Comparison of ENCODE assay signal across 8 mouse cellular contexts in genomic region chr4:135495397-135495791, GRCm38 (mm10). TPM values are rescaled to one million over a fixed set of nuclear protein-coding genes. Genes with fewer than 3 reads are reported as not detected.
DNase-seq lines count a peak whose midpoint lies in the region; ATAC-seq and TF ChIP-seq lines count a peak whose summit lies in the region.

No protein-coding gene starts in this region.

- H3K4me1 ChIP-seq in kidney, embryonic 14.5 days (ENCODE audit: control insufficient read depth, insufficient read depth, low read length) = no peaks in the 10 kb centered on the region
- no peaks in the 10 kb centered on the region for H3K4me1 ChIP-seq in embryonic facial prominence, embryonic 11.5 days (ENCODE audit: control insufficient read depth, insufficient read depth, low read length)
- H3K4me1 ChIP-seq in hindbrain, postnatal 0 days (ENCODE audit: insufficient read depth, low read length) = 0 out of 2 replicates have a peak, but pooled peaks cover 4% of the 10 kb centered on the region
- peaks cover 16% of the 10 kb centered on the region for H3K4me1 ChIP-seq in midbrain, embryonic 16.5 days (ENCODE audit: control insufficient read depth, insufficient read depth, low read length)

- peak overlapping the region; percentile 37; the same call in 1 of the 2 replicates for H3K27ac ChIP-seq in kidney, embryonic 14.5 days (ENCODE audit: low read depth, low read length)
- no peak overlapping the region for H3K27ac ChIP-seq in embryonic facial prominence, embryonic 11.5 days (replicated peaks; ENCODE audit: low read depth, low read length)
- H3K27ac ChIP-seq in hindbrain, postnatal 0 days = peak overlapping the region; percentile 66
- peak overlapping the region; percentile 79 for H3K27ac ChIP-seq in midbrain, embryonic 16.5 days (ENCODE audit: low read length)

- no peak for DNase-seq in kidney, adult 18-20 months
- no peak for DNase-seq in embryonic facial prominence, embryonic 11.5 days (ENCODE audit: low spot score)
- DNase-seq in hindbrain, postnatal 0 days (ENCODE audit: low spot score) = no peak
- DNase-seq in adipocyte (ENCODE audit: low spot score) = no peak
- DNase-seq in embryo, embryonic 11 days = no peak

- no peaks in the 10 kb centered on the region for H3K27me3 ChIP-seq in kidney, embryonic 14.5 days (ENCODE audit: control insufficient read depth, insufficient read depth, low read length)
- H3K27me3 ChIP-seq in embryonic facial prominence, embryonic 11.5 days (ENCODE audit: control insufficient read depth, insufficient read depth, low read length) = no peaks in the 10 kb centered on the region
- no peaks in the 10 kb centered on the region for H3K27me3 ChIP-seq in hindbrain, postnatal 0 days (ENCODE audit: insufficient read depth, low read length)
- H3K27me3 ChIP-seq in midbrain, embryonic 16.5 days (ENCODE audit: control insufficient read depth, insufficient read depth, low read depth, low read length) = no peaks in the 10 kb centered on the region

- TF ChIP-seq CTCF in hindbrain, postnatal 0 days (IDR thresholded peaks at IDR 0.05; ENCODE audit: low read depth) = no peak

- H3K9me3 ChIP-seq in kidney, embryonic 14.5 days (ENCODE audit: control insufficient read depth, low read length) = peaks cover under 1% of the 10 kb centered on the region; the same call in 1 of the 2 replicates
- no peaks in the 10 kb centered on the region for H3K9me3 ChIP-seq in embryonic facial prominence, embryonic 11.5 days (replicated peaks; ENCODE audit: control insufficient read depth, low read length)
- H3K9me3 ChIP-seq in hindbrain, postnatal 0 days (ENCODE audit: low read length) = no peaks in the 10 kb centered on the region
- H3K9me3 ChIP-seq in midbrain, embryonic 16.5 days (replicated peaks; ENCODE audit: control insufficient read depth, low read length, poor library complexity, severe bottlenecking) = no peaks in the 10 kb centered on the region

- no peak overlapping the region for H3K9ac ChIP-seq in kidney, embryonic 14.5 days (ENCODE audit: low read depth, low read length)
- no peak overlapping the region; the same call in 1 of the 2 replicates for H3K9ac ChIP-seq in embryonic facial prominence, embryonic 11.5 days (replicated peaks; ENCODE audit: low read length)
- H3K9ac ChIP-seq in hindbrain, postnatal 0 days (replicated peaks; ENCODE audit: low read length) = peak overlapping the region; percentile 45
- peak overlapping the region; percentile 64 for H3K9ac ChIP-seq in midbrain, embryonic 16.5 days (ENCODE audit: low read depth, low read length)

- H3K4me2 ChIP-seq in kidney, embryonic 14.5 days (replicated peaks; ENCODE audit: low read depth, low read length) = peak overlapping the region; percentile 92
- H3K4me2 ChIP-seq in embryonic facial prominence, embryonic 11.5 days (ENCODE audit: low read depth, low read length) = peak overlapping the region; percentile 95
- H3K4me2 ChIP-seq in hindbrain, postnatal 0 days (ENCODE audit: low read depth, low read length) = peak overlapping the region; percentile 81
- H3K4me2 ChIP-seq in midbrain, embryonic 16.5 days (ENCODE audit: low read length) = peak overlapping the region; percentile 71

- WGBS in kidney, embryonic 14.5 days = 21% methylated on average over 9 of the region's 9 CpGs
- WGBS in embryonic facial prominence, embryonic 11.5 days = 11% methylated on average over 9 of the region's 9 CpGs
- 10% methylated on average over 9 of the region's 9 CpGs for WGBS in hindbrain, postnatal 0 days
- WGBS in midbrain, embryonic 16.5 days = 10% methylated on average over 9 of the region's 9 CpGs

- no peaks in the 10 kb centered on the region; the same call in 1 of the 2 replicates for H3K36me3 ChIP-seq in kidney, embryonic 14.5 days (ENCODE audit: control insufficient read depth, insufficient read depth, low read length)
- H3K36me3 ChIP-seq in embryonic facial prominence, embryonic 11.5 days (replicated peaks; ENCODE audit: control insufficient read depth, insufficient read depth, low read depth, low read length) = no peaks in the 10 kb centered on the region
- H3K36me3 ChIP-seq in hindbrain, postnatal 0 days (ENCODE audit: insufficient read depth, low read length) = peaks cover 5% of the 10 kb centered on the region; the same call in 1 of the 2 replicates
- 0 out of 2 replicates have a peak, but pooled peaks cover 5% of the 10 kb centered on the region for H3K36me3 ChIP-seq in midbrain, embryonic 16.5 days (ENCODE audit: control insufficient read depth, insufficient read depth, low read length)

- peak overlapping the region; percentile 73 for H3K4me3 ChIP-seq in kidney, embryonic 14.5 days (ENCODE audit: low read length)
- peak overlapping the region; percentile 60 for H3K4me3 ChIP-seq in embryonic facial prominence, embryonic 11.5 days (ENCODE audit: low read depth, low read length)
- H3K4me3 ChIP-seq in hindbrain, postnatal 0 days (ENCODE audit: low read length) = peak overlapping the region; percentile 71
- peak overlapping the region; percentile 59 for H3K4me3 ChIP-seq in midbrain, embryonic 16.5 days (ENCODE audit: low read depth, low read length)

- ATAC-seq in kidney, embryonic 14.5 days (ENCODE audit: low FRiP score, low TSS enrichment) = no peak
- no peak for ATAC-seq in embryonic facial prominence, embryonic 11.5 days (replicated peaks; ENCODE audit: insufficient number of reproducible peaks, low FRiP score, low TSS enrichment, low read depth)
- ATAC-seq in hindbrain, postnatal 0 days = no peak
- no peak for ATAC-seq in midbrain, embryonic 16.5 days
- no peak for ATAC-seq in activated CD4-positive, CD25-positive, alpha-beta regulatory T cell, adult 4 months

RNA-seq across cellular contexts. Expression of gene Nipal3, which starts 0.6 kb away (rescaled TPM):
- 2.7 and 3.8 TPM in 2 replicates for polyA plus RNA-seq in kidney, embryonic 14.5 days (2014; fragmentation: Nextera tagmentation; extraction: Ambion mirVana)
- polyA plus RNA-seq in embryonic facial prominence, embryonic 11.5 days (2014; fragmentation: Nextera tagmentation; extraction: Ambion mirVana) = 2.6 and 3.0 TPM in 2 replicates
- total RNA-seq in hindbrain, postnatal 0 days (2014; rRNA removed) = 97.3 and 122 TPM in 2 replicates
- polyA plus RNA-seq in hindbrain, postnatal 0 days (2015; fragmentation: Nextera tagmentation; extraction: Ambion mirVana) = 8.5 and 9.4 TPM in 2 replicates
- polyA plus RNA-seq in midbrain, embryonic 16.5 days (2015; fragmentation: Nextera tagmentation; extraction: Ambion mirVana) = 10.8 and 11.2 TPM in 2 replicates
- 10 to 100 TPM; 12.5 to 13.9 TPM for polyA plus RNA-seq in activated CD4-positive, CD25-positive, alpha-beta regulatory T cell, adult 4 months (2017; shearing (Covaris generic))

RNA-seq across cellular contexts. Expression of gene Stpg1, which starts 0.8 kb away (rescaled TPM):
- 0.64 and 0.81 TPM in 2 replicates for polyA plus RNA-seq in kidney, embryonic 14.5 days (2014; fragmentation: Nextera tagmentation; extraction: Ambion mirVana)
- polyA plus RNA-seq in embryonic facial prominence, embryonic 11.5 days (2014; fragmentation: Nextera tagmentation; extraction: Ambion mirVana) = 0.08 and 0.32 TPM in 2 replicates
- 0.42 and 0.79 TPM in 2 replicates for total RNA-seq in hindbrain, postnatal 0 days (2014; rRNA removed)
- polyA plus RNA-seq in hindbrain, postnatal 0 days (2015; fragmentation: Nextera tagmentation; extraction: Ambion mirVana) = 0.29 and 0.71 TPM in 2 replicates
- 0.20 and 1.1 TPM in 2 replicates for polyA plus RNA-seq in midbrain, embryonic 16.5 days (2015; fragmentation: Nextera tagmentation; extraction: Ambion mirVana)
- under 1 TPM in 1 of 2 experiments, not detected in 1; 0.22 TPM for polyA plus RNA-seq in activated CD4-positive, CD25-positive, alpha-beta regulatory T cell, adult 4 months (2017; shearing (Covaris generic))

Comparison
In these comparisons a context has a peak if more than half of its experiments do, and no peak if none do; other contexts are left out.
1. H3K9ac ChIP-seq: peak in hindbrain, postnatal 0 days (single experiment) and midbrain, embryonic 16.5 days (single experiment); none in kidney, embryonic 14.5 days (single experiment) and embryonic facial prominence, embryonic 11.5 days (single experiment).
2. Peak in every context shown above with its lines, with median percentiles within 50 percentile points of each other: H3K4me2 ChIP-seq and H3K4me3 ChIP-seq.